Mouse (Mus musculus): ENCODE measurements around the gene Mapk6.
"Not testable (repeated sequence)": the region's sequence is repeated elsewhere in the genome, so short reads cannot be mapped to it uniquely, and the experiment has no call there.

Gene Mapk6

DNA sequence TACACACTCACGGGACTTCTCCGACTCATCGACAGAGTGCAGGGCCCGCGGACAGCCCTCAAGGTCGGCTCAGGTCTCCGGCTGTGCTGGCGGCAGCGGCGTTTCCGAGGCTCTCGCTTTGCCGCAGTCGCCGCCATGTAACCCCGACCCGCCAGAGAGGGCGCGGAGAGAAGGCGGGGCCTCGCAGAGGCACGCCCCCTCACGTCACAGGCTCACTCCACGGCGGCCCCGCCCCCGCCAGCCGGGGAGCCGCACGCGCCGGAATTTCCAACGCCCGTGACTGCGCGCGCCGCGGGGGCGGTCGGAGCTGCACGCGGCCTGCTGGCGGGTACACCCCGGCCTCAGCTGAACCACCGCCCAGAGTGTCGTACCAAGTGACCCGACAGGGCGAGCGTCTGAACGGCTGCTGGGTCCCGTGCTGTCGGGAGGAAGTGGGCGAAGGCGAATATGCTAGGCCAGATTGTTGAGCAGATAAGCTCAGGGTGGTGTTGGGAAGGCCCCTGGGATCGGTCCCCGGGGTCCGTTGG lies at the start of gene Mapk6:
Gene Mapk6, minus strand, starts transcription at position 154 of the 527 bp plus-strand sequence.
- peak; percentile 97 for DNase-seq (ENCODE audit: low spot score)

DNA sequence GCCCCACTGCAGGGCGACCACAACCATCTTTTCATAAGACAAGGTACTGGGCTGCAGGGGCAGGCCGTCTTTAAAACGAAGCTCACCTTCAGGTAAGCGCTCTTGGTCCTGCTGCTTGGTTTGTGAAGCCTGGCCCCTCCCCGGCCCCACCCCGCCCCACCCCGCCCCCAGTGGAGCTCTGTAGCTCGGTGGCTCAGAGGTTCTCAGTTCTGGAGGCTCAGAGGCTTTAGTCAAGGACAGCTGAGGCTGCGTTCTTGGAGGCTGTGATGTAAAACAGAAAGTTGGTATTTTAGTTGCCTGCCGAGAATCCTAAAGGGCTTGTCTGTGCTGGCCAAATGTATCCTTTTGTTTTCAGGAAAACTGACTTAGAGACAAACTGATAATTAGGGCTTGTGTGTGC lies 45.9 kb upstream of the Mapk6 start:
- no peak for DNase-seq (ENCODE audit: low spot score)

GRCm38 (mm10) chr9:75453994-75454393 lies 44.2 kb upstream of the Mapk6 start:
- no peak for DNase-seq (ENCODE audit: low spot score)

GRCm38 (mm10) chr9:75448021-75448420 lies 38.2 kb upstream of the Mapk6 start:
- DNase-seq (ENCODE audit: low spot score): no peak

GRCm38 (mm10) chr9:75446574-75446973 lies 36.8 kb upstream of the Mapk6 start:
- DNase-seq (ENCODE audit: low spot score): not testable (repeated sequence)

- DNase-seq (ENCODE audit: low spot score): no peak
Measured at GRCm38 (mm10) chr9:75444981-75445380, 35.2 kb upstream of the Mapk6 start.

DNA sequence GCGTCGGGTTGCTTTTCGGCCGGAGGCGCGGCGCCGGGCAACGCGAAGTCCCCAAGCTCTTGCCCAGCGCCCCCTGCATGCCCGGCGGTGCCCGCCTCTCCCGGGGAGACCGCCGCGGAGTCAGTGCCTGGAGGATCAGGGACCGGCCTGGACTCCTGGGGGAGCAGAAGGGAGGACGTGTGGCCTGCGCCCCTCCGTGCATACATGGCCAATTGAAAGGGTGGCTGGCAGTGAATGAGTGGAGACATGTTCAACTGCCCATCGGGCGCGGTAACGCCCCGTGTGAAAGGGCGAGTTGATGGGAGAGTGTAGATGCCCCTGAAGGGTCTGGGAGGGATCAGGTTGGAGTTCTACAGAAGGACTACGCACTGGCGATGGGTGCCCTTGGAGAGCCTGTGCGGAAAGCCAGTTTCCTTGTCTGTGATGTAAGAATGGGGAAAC lies 31.9 kb upstream of the Mapk6 start:
- peak; percentile 31 for DNase-seq (ENCODE audit: low spot score)

DNA sequence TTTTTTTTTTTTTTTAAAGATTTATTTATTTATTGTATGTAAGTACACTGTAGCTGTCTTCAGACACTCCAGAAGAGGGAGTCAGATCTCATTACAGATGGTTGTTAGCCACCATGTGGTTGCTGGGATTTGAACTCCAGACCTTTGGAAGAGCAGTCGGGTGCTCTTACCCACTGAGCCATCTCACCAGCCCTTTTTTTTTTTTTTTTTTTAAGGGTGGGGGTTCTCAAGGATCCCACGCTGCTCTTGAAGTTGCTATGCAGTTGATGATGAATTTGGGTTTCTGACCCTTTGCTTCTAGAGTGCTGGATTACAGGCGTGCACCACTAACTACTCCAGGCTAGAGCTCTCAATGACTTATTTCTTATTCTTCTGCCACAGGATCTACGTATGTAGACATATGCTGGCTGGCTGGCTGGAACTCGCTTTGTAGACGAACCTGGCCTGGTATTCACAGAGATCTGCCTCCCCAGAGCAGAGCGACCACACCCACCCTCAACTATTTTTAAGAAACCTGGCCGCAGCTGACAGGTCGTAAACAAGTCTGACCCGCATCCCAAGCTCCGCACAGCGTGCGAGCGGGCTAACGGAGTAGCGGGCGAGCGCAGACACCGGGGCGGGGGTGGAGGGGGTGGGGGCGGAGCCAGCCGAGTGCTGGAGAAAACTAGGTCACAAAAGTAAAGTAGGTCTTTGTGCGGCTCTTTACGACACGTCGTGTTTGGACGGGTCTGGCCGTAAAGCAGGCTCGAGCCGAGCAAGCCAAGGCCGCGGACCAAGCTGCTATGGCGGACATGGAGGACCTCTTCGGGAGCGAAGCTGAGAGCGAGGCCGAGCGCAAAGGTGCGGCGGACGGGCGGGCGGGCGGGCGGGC lies 31.2 kb upstream of the Mapk6 start, which contains the start of gene Leo1:
Gene Leo1, plus strand, starts transcription at position 729 of the 871 bp plus-strand sequence.
- peak; percentile 46 for DNase-seq (ENCODE audit: low spot score)

DNA sequence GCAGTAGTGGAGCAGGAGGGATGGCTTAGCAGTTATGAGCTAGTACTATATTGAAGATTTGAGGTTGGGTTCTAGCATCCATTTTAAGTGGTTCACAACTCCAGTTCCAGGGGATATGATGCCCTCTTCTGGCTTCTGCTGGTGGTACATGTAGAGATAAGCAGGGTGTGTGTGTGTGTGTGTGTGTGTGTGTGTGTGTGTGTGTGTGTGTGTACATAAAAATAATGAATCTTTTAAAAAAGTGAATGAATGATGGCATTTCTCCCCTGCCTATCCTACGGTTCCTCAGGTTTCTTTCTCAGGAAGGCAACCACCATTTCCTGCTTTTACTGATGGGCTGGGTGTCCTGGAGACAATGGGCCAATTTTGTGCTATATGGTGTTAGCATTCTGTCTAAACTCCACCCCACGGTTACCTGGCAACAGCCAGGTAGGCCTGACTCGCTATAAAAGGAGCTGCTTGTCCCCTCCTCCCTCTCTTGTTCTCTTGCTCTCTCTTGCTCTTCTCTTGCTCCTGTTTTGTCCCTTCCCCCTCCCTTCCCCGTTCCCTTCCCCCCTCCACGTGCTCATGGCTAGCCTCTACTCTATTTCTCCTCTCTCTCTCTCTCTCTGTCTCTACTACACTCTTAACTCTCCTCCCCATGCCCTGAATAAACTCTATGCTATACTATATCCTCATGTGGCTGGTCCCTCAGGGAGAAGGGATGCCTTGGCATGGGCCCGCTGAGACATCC lies 28.0 kb upstream of the Mapk6 start:
- DNase-seq (ENCODE audit: low spot score): no peak

- peak; percentile 18 for DNase-seq (ENCODE audit: low spot score)
Measured at GRCm38 (mm10) chr9:75435918-75436317, 26.1 kb upstream of the Mapk6 start.

- no peak for DNase-seq (ENCODE audit: low spot score)
Measured at GRCm38 (mm10) chr9:75435291-75435690, 25.5 kb upstream of the Mapk6 start.

GRCm38 (mm10) chr9:75434872-75435271 lies 25.1 kb upstream of the Mapk6 start:
- DNase-seq (ENCODE audit: low spot score): no peak

DNA sequence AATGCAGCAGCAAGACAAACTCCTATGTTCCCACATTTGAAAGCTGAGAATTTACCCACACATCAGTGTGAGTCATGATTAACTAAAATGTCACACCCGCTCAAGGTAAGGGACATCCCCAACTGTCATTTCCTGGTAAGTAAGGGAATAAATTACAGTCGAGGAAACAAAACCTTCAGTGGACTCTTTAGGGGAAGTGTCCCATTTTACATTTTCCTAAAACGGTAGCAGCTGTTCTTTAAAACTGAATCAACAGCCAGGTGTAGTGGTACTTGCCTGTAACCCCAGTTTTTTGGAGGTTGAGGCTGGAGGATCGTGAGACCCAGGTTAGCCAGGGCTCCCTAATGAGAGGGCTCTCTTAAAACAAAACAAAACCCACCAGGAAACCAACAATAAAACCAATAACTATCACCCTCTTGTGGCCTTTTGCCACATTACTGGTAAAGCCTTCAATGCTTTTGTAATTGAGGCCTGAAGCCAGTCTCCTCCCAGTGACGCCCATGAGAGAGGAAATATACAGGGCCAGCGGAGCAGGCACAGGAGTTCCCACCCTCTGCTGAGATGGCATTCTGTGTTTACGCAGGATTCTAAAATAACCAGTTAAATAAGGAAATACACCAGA lies 24.5 kb upstream of the Mapk6 start:
- no peak for DNase-seq (ENCODE audit: low spot score)

DNA sequence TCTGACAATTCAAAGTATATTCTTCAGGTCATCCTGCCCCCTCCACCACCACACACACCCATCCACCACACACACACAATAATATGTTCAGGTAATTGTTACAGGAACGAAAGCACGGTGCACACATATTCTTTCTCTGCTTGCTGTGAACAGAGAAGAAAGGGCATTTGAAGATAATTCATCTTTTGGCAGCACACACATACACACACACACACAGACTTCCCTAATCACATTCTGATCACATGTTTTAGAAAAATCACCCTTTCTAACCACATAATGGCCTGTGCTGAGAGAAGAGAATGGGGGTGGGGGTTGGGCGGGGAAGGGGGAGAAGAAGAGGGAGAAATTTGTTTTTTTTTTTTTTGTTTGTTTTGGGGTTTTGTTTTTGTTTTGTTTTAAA lies 22.9 kb upstream of the Mapk6 start:
- no peak for DNase-seq (ENCODE audit: low spot score)

- DNase-seq (ENCODE audit: low spot score): no peak
Measured at GRCm38 (mm10) chr9:75430822-75431621, 21.2 kb upstream of the Mapk6 start.

- no peak for DNase-seq (ENCODE audit: low spot score)
Measured at GRCm38 (mm10) chr9:75429657-75430056, 19.9 kb upstream of the Mapk6 start.

DNA sequence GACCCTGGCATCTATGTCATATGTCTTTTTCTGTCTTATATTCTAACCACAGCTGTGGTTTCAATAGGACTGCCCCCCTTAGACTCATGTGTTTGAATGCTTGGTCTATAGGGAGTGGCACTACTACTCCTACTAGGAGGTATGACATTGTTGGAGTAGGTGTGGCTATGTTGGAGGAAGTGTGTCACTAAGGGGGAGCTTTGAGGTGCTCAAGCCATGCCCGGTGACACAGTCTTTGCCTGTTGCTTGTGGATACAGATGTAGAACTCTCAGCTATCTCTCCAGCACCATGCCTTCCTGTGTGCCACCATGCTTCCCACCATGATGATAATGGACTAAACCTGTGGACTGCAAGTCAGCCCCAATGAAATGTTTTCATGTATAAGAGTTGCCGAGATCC lies 19.2 kb upstream of the Mapk6 start:
- DNase-seq (ENCODE audit: low spot score): no peak

- no peak for DNase-seq (ENCODE audit: low spot score)
Measured at GRCm38 (mm10) chr9:75428274-75428600, 18.4 kb upstream of the Mapk6 start.

GRCm38 (mm10) chr9:75427366-75428273 lies 17.8 kb upstream of the Mapk6 start:
- DNase-seq (ENCODE audit: low spot score): no peak

- no peak for DNase-seq (ENCODE audit: low spot score)
Measured at GRCm38 (mm10) chr9:75425796-75426391, 16.1 kb upstream of the Mapk6 start.
